Mouse (Mus musculus): ENCODE results near the gene 2510002D24Rik. TPM values are rescaled to one million over a fixed set of nuclear protein-coding genes. Genes with fewer than 3 reads are reported as not detected.
"Not testable (repeated sequence)": the region's sequence is repeated elsewhere in the genome, so short reads cannot be mapped to it uniquely, and the experiment has no call there.

Gene 2510002D24Rik
- polyA plus RNA-seq, 1 experiment from 2014 or later = 32.7 TPM

GRCm38 (mm10) chr16:18811468-18812384, 24.7 kb upstream of the 2510002D24Rik start, which contains the start of the genes Ufd1 and Cdc45:
Gene Ufd1, plus strand, starts transcription at chr16:18811779.
Gene Cdc45, minus strand, starts transcription at chr16:18811987.
- Histone ChIP-seq H3K27ac (ENCODE audit: poor library complexity, severe bottlenecking) (peak within 1 kb of the TSS; percentile 82), H3K9me3 (replicated peaks) (no peaks in the 10 kb centered on the region), H3K4me2 (peak within 1 kb of the TSS; percentile 84), H3K4me1 (replicated peaks) (peaks cover 16% of the 10 kb centered on the region), H3K27me3 (replicated peaks) (no peaks in the 10 kb centered on the region), H3K4me3 (peak within 1 kb of the TSS; percentile 85), H3K9ac (peak within 1 kb of the TSS; percentile 92), H3K36me3 (peaks cover 44% of the 10 kb centered on the region)
- peak; percentile 93 for ATAC-seq (ENCODE audit: insufficient number of reproducible peaks, low FRiP score)
- under 1% methylated on average over 42 of the region's 42 CpGs for WGBS

- Histone ChIP-seq H3K27ac (ENCODE audit: poor library complexity, severe bottlenecking) (peak overlapping the region; percentile 82), H3K4me2 (peak overlapping the region; percentile 84), H3K4me3 (peak overlapping the region; percentile 85), H3K4me1 (replicated peaks) (peaks cover 16% of the 10 kb centered on the region), H3K9me3 (replicated peaks) (no peaks in the 10 kb centered on the region), H3K36me3 (peaks cover 44% of the 10 kb centered on the region), H3K9ac (peak overlapping the region; percentile 92), H3K27me3 (replicated peaks) (no peaks in the 10 kb centered on the region)
- peak; percentile 51 for ATAC-seq (ENCODE audit: insufficient number of reproducible peaks, low FRiP score)
- WGBS = 2% methylated on average over 31 of the region's 31 CpGs
Observed at GRCm38 (mm10) chr16:18812385-18812910, 23.9 kb upstream of the 2510002D24Rik start.

GRCm38 (mm10) chr16:18822356-18822755, 14.0 kb upstream of the 2510002D24Rik start:
- no peaks in the 10 kb centered on the region for H3K27me3 ChIP-seq (replicated peaks)
- no peak overlapping the region for H3K4me2 ChIP-seq
- no peak overlapping the region for H3K27ac ChIP-seq (ENCODE audit: poor library complexity, severe bottlenecking)
- 66% methylated on average over 1 of the region's 1 CpGs for WGBS
- no peak overlapping the region for H3K4me3 ChIP-seq
- no peaks in the 10 kb centered on the region for H3K9me3 ChIP-seq (replicated peaks)
- peaks cover 96% of the 10 kb centered on the region for H3K36me3 ChIP-seq
- no peak overlapping the region for H3K9ac ChIP-seq
- no peak for ATAC-seq (ENCODE audit: insufficient number of reproducible peaks, low FRiP score)
- H3K4me1 ChIP-seq (replicated peaks) = no peaks in the 10 kb centered on the region

GRCm38 (mm10) chr16:18822925-18823324, 13.5 kb upstream of the 2510002D24Rik start:
- ATAC-seq (ENCODE audit: insufficient number of reproducible peaks, low FRiP score) = no peak
- Histone ChIP-seq H3K4me3 (no peak overlapping the region), H3K27ac (ENCODE audit: poor library complexity, severe bottlenecking) (no peak overlapping the region), H3K4me2 (no peak overlapping the region), H3K9ac (no peak overlapping the region), H3K36me3 (peaks cover 96% of the 10 kb centered on the region), H3K9me3 (replicated peaks) (no peaks in the 10 kb centered on the region), H3K4me1 (replicated peaks) (no peaks in the 10 kb centered on the region), H3K27me3 (replicated peaks) (no peaks in the 10 kb centered on the region)
- 86% methylated on average over 4 of the region's 4 CpGs for whole genome bisulfite sequencing

- peaks cover 90% of the 10 kb centered on the region for H3K36me3 ChIP-seq
Observed at GRCm38 (mm10) chr16:18828630-18829029, 7.7 kb upstream of the 2510002D24Rik start.

GRCm38 (mm10) chr16:18829102-18829501, 7.3 kb upstream of the 2510002D24Rik start:
- no peak for ATAC-seq (ENCODE audit: insufficient number of reproducible peaks, low FRiP score)
- Histone ChIP-seq H3K9me3 (replicated peaks) (no peaks in the 10 kb centered on the region), H3K4me3 (no peak overlapping the region), H3K27ac (ENCODE audit: poor library complexity, severe bottlenecking) (no peak overlapping the region), H3K9ac (no peak overlapping the region), H3K4me1 (replicated peaks) (no peaks in the 10 kb centered on the region), H3K36me3 (peaks cover 91% of the 10 kb centered on the region), H3K27me3 (replicated peaks) (no peaks in the 10 kb centered on the region), H3K4me2 (no peak overlapping the region)
- 79% methylated on average over 6 of the region's 6 CpGs for WGBS

More at GRCm38 (mm10) chr16:18828630-18829029, 7.7 kb upstream of the 2510002D24Rik start:
- no peaks in the 10 kb centered on the region for H3K27me3 ChIP-seq (replicated peaks)
- H3K27ac ChIP-seq (ENCODE audit: poor library complexity, severe bottlenecking) = no peak overlapping the region
- no peak overlapping the region for H3K4me2 ChIP-seq
- no peak overlapping the region for H3K9ac ChIP-seq
- H3K9me3 ChIP-seq (replicated peaks) = no peaks in the 10 kb centered on the region
- 91% methylated on average over 3 of the region's 3 CpGs for WGBS
- no peak overlapping the region for H3K4me3 ChIP-seq
- H3K4me1 ChIP-seq (replicated peaks) = no peaks in the 10 kb centered on the region
- ATAC-seq (ENCODE audit: insufficient number of reproducible peaks, low FRiP score) = no peak

GRCm38 (mm10) chr16:18833486-18833885, 2.9 kb upstream of the 2510002D24Rik start:
- Histone ChIP-seq H3K4me1 (replicated peaks) (no peaks in the 10 kb centered on the region), H3K9me3 (replicated peaks) (no peaks in the 10 kb centered on the region), H3K27ac (ENCODE audit: poor library complexity, severe bottlenecking) (no peak overlapping the region), H3K27me3 (replicated peaks) (no peaks in the 10 kb centered on the region), H3K9ac (no peak overlapping the region), H3K4me3 (no peak overlapping the region), H3K4me2 (no peak overlapping the region), H3K36me3 (peaks cover 60% of the 10 kb centered on the region)
- ATAC-seq (ENCODE audit: insufficient number of reproducible peaks, low FRiP score) = no peak
- 76% methylated on average over 2 of the region's 2 CpGs for WGBS

GRCm38 (mm10) chr16:18836073-18836467, 308 bp upstream of the 2510002D24Rik start:
- no peak overlapping the region for H3K27ac ChIP-seq (ENCODE audit: poor library complexity, severe bottlenecking)
- no peaks in the 10 kb centered on the region for H3K4me1 ChIP-seq (replicated peaks)
- H3K27me3 ChIP-seq (replicated peaks) = no peaks in the 10 kb centered on the region
- H3K4me3 ChIP-seq = peak overlapping the region; percentile 99
- 29% methylated on average over 3 of the region's 3 CpGs for WGBS
- peak overlapping the region; percentile 85 for H3K4me2 ChIP-seq
- H3K36me3 ChIP-seq = peaks cover 47% of the 10 kb centered on the region
- no peaks in the 10 kb centered on the region for H3K9me3 ChIP-seq (replicated peaks)
- H3K9ac ChIP-seq = no peak overlapping the region; the same call in 1 of the 2 replicates
- peak; percentile 19; the same call in 1 of the 2 replicates for ATAC-seq (ENCODE audit: insufficient number of reproducible peaks, low FRiP score)

GRCm38 (mm10) chr16:18838346-18838745, 2.0 kb downstream of the 2510002D24Rik start:
- Histone ChIP-seq H3K9me3 (replicated peaks) (no peaks in the 10 kb centered on the region), H3K4me2 (no peak overlapping the region), H3K4me1 (replicated peaks) (no peaks in the 10 kb centered on the region), H3K4me3 (no peak overlapping the region), H3K36me3 (peaks cover 27% of the 10 kb centered on the region), H3K27me3 (replicated peaks) (no peaks in the 10 kb centered on the region), H3K9ac (no peak overlapping the region), H3K27ac (ENCODE audit: poor library complexity, severe bottlenecking) (no peak overlapping the region)
- 94% methylated on average over 4 of the region's 4 CpGs for WGBS
- ATAC-seq (ENCODE audit: insufficient number of reproducible peaks, low FRiP score) = no peak

GRCm38 (mm10) chr16:18846301-18846820, 10.0 kb downstream of the 2510002D24Rik start:
- no peak for ATAC-seq (ENCODE audit: insufficient number of reproducible peaks, low FRiP score)
- Histone ChIP-seq H3K4me3 (no peak overlapping the region), H3K9me3 (replicated peaks) (0 out of 2 replicates have a peak, but pooled peaks cover 5% of the 10 kb centered on the region), H3K4me1 (replicated peaks) (no peaks in the 10 kb centered on the region), H3K4me2 (no peak overlapping the region), H3K9ac (no peak overlapping the region), H3K27me3 (replicated peaks) (no peaks in the 10 kb centered on the region), H3K36me3 (no peaks in the 10 kb centered on the region), H3K27ac (ENCODE audit: poor library complexity, severe bottlenecking) (no peak overlapping the region)
- WGBS = 82% methylated on average over 15 of the region's 15 CpGs

- not testable (repeated sequence) for ATAC-seq (ENCODE audit: insufficient number of reproducible peaks, low FRiP score); H3K9ac ChIP-seq; H3K9me3 ChIP-seq (replicated peaks); H3K4me2 ChIP-seq; H3K36me3 ChIP-seq; H3K4me1 ChIP-seq (replicated peaks); H3K27ac ChIP-seq (ENCODE audit: poor library complexity, severe bottlenecking); H3K27me3 ChIP-seq (replicated peaks); H3K4me3 ChIP-seq
- 90% methylated on average over 16 of the region's 17 CpGs for WGBS
Observed at GRCm38 (mm10) chr16:18849521-18850190, 13.3 kb downstream of the 2510002D24Rik start.
